Mouse (Mus musculus) layer of hippocampus, adult 8-10 months (tissue): ENCODE measurements around the gene Llgl2. TPM values are rescaled to one million over a fixed set of nuclear protein-coding genes. Genes with fewer than 3 reads are reported as not detected.
"Not testable (repeated sequence)": the region's sequence is repeated elsewhere in the genome, so short reads cannot be mapped to it uniquely, and the experiment has no call there.

Source experiments
- DNase-seq, 2 experiments: peaks; one replicate each; pipeline ENCODE4 v3.0.0; 2022; ENCODE audit warnings: low spot score in 2 of 2
- total RNA-seq, 4 experiments: library from RNA; stranded (reverse); gene quantifications; 2 replicates each; pipeline ENCODE4 v1.2.4; 2022

Gene Llgl2
- total RNA-seq, 4 experiments from 2014 or later: 1.6 to 4.2 (median 2.4) TPM

DNA sequence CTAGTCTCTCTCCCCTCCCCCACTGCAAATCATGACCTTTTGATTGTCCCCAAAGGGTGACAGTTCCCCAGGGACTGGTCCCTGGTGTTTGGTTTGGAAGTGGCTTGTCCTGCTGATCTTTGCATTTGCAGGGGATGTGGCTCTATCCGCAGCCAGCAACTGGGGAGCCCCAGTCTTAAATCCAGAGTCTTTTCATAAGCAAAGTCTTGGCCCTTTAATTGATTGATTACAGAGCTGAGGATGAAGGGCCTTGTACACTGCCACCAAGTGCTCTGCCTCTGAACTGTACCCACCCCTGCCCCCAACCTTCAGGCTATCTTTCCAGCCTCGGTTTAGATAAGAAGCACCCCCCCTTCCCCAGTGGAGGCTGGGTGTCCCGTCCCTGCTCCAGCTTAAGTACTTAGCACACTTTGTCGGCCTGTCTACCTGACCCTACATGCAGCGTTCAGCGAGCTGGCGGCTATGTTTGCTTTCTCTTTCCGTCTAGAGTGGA lies 9.2 kb downstream of the Llgl2 start:
- DNase-seq: no peak

GRCm38 (mm10) chr11:115834033-115834432 lies 10.2 kb downstream of the Llgl2 start:
- no peak for DNase-seq

DNA sequence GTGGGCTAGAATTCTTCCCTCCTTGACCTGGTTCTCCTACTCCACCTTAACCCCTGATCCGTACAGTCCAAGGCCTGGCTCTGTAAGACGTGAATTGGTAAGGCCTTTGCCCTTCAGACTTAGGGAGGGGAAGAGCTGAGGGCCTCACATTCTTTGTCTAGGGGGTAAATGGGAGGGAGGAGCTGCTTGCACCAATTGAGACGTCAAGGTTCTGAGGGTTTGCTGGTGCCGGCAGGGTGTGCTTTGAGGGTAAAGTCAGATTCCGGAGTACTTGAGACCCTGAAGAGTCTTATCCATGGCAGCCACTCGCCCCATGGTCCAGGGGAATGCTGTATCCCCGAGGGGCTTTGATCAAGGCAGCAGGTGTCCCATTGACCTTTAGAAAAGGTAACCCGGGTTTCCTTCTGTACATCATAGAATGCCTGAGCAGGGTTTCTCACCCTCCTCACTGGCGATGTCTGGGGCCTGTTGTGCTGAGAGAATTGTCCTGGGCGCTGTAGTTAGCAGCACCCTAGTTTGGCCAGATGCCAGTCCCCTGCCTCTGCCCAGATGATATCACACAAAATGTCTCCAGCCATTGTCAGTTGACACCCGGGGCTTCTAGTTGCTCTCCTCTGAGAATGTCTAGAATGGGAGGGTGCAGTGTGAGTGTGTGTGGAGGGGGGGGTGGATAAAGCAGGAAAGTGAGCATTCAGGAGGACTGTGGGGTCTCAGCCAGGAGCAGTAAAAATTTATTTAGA lies 13.0 kb downstream of the Llgl2 start:
- DNase-seq: no peak

GRCm38 (mm10) chr11:115837606-115838345 lies 13.9 kb downstream of the Llgl2 start:
- DNase-seq: no peak

- DNase-seq: no peak
Observed at GRCm38 (mm10) chr11:115838895-115839311, 15.1 kb downstream of the Llgl2 start.

DNA sequence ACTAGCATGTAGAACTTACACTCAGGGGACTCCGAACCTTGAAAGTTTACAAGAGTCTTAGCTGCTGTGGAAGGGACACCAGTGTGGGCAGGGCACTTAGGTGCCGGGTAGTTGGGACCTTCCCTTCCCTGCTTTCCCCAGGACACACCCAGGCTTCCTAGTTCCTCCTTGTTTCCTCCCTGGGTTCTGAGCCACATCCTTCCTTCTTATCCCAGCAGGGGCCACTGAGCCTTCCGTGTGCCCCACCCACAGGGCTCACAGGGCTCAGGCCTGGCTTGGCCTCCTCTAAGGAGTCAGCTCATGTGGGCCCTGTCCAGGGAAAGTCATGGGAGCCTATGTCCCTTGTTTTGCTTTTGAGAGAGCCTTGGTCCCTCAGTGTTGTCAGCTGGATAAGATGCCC lies 15.9 kb downstream of the Llgl2 start:
- DNase-seq: no peak

DNA sequence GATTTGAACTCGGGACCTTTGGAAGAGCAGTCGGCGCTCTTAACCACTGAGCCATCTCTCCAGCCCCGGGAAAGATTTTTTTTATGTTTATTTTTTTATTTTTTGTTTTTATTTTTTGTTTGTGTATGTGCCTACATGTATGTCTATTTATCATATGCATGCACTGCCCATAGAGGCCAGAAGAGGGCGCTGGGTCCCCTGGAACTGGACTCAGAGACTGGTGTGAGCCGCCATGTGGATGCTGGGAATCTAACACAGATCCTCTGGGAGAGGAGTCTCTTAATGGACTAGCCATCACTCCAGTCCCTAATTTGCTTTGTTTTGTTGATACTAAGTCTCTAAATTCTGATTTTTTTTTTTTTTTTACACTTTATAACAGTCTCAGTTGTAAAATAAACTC lies 17.2 kb downstream of the Llgl2 start:
- no peak for DNase-seq

GRCm38 (mm10) chr11:115841961-115842550 lies 18.2 kb downstream of the Llgl2 start:
- DNase-seq: no peak

- no peak for DNase-seq
Observed at GRCm38 (mm10) chr11:115843141-115843890, 19.5 kb downstream of the Llgl2 start.

- no peak for DNase-seq
Observed at GRCm38 (mm10) chr11:115843891-115844239, 20.0 kb downstream of the Llgl2 start.

DNA sequence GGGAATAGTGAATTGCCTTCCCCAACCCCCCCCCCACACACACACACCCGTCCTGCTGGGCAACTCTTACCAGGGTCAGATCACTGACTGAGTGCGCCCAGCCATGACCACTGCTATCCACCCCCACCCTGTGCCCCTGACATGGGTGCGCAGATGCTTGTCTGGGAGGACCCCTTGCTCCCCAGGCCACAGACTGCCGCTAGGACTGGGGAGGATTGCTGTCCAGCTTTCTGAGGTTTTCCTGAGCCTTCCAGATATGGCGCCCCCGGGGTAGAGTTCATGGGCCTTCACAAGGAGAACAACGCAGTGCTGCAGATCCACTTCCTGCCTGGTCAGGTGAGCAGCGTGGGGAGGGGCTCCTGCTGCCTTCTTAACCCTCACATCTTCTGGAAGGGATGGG lies 20.4 kb downstream of the Llgl2 start:
- no peak for DNase-seq

GRCm38 (mm10) chr11:115845819-115846218 lies 22.0 kb downstream of the Llgl2 start:
- no peak for DNase-seq

DNA sequence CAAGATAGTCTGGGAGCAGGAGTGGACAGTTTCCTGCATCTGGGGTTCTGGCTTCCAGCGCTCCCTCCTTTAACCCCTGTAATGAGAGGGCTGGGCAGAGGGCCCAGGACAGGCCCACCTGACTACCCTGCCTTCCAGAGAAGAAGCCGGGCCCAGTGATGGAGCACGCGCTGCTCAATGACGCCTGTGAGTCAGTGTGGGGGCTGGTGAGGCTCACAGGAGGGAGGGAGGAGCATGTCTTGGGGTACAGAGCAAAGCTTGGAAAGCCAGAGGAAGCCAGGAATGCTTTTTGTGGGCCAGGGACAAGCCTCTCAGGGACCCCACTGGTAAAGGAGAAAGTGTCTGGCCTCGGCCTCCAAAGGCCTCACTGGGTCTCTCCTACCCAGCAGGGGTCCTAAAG lies 30.8 kb downstream of the Llgl2 start:
- DNase-seq: peak in 1 of 2 experiments; percentile 15

DNA sequence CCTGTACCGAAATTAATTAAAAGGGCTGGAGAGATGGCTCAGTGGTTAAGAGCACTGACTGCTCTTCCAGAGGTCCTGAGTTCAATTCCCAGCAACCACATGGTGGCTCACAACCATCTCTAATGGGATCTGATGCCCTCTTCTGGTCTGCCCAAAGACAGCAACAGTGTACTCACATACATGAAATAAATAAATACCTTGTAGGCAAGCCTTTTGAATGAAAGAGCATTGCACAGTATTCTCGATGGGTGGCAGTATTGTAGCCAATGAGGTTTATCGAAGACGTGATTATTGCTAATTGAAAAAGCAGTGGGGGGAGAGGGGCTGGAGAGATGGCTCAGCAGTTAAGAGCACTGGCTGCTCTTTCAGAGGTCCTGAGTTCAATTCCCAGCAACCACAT lies 33.3 kb downstream of the Llgl2 start:
- not testable (repeated sequence) for DNase-seq

DNA sequence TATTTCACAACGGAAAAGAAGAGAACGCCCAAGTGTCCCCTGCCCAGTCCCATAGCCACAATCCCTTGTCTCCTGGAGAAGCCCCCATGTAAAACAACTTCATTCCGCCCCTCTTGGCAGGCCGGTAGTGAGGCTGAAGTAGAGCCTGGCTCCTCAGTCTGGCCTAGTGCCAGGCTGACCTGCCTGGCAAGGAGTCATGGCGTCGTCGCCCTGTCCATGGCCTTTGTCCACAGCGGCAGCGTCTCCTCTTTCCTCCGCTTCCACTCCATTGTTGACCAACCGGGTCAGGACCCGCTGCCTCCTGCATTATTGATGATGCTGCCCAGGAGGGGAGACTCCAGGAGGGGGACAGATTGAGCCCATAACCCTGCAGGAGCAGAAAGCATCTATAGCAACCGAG lies 34.1 kb downstream of the Llgl2 start:
- DNase-seq: no peak

GRCm38 (mm10) chr11:115858354-115858753 lies 34.5 kb downstream of the Llgl2 start, which contains the start of gene Myo15b:
Gene Myo15b (plus strand): TSS chr11:115858406.
- DNase-seq: no peak

- peak; percentile 19 to 64 for DNase-seq
Observed at GRCm38 (mm10) chr11:115859143-115859945, 35.5 kb downstream of the Llgl2 start.

DNA sequence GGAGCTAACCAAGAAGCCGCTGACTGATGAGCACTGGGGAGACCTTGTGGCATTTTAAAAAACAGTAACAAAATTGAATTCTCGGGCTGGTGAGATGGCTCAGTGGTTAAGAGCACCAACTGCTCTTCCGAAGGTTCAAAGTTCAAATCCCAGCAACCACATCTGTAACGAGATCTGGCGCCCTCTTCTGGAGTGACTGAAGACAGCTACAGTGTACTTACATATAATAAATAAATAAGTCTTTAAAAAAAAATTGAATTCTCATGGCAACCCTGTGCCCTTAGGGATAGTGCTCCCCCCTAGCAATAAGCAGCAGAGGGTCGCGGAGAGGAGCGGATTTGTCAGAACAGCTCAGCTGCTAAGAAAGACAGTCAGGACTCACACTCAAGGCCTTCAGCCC lies 40.0 kb downstream of the Llgl2 start:
- DNase-seq: no peak

- no peak for DNase-seq
Observed at GRCm38 (mm10) chr11:115869393-115869792, 45.5 kb downstream of the Llgl2 start.

GRCm38 (mm10) chr11:115872437-115872836 lies 48.6 kb downstream of the Llgl2 start:
- DNase-seq: no peak

DNA sequence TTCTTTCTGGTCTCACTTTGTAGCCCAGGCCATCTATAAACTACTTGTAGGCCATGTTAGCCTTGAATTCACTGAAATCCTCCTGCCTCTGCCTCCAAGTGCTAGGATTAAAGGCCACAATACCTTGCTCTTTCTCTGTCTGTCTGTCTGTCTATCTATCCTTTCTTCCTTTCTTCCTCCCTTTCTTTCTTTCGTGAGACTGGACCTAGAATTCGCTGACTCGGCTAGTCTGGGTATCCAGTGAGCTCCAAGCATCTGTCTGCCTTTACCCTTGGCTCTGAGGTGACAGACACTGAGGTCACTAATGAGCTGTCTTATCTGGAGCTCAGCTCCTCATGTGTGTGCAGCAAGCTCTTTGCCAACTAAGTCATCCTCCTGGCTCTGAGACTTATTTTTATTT lies 52.1 kb downstream of the Llgl2 start:
- no peak for DNase-seq
